Mouse (Mus musculus) stomach, embryonic 16.5 days (tissue): ENCODE measurements around the gene Rpl10a. TPM values are rescaled to one million over a fixed set of nuclear protein-coding genes. Genes with fewer than 3 reads are reported as not detected.
"Not testable (repeated sequence)": the region's sequence is repeated elsewhere in the genome, so short reads cannot be mapped to it uniquely, and the experiment has no call there.

Experiments
- ATAC-seq: fragments of 200-750 bp; cut with Nextera tagmentation; 2 replicates; pipeline ENCODE4 v1.8.0; 2017; ENCODE audit warnings: moderate number of reproducible peaks, moderate TSS enrichment; ENCODE audit not compliant: insufficient read depth, low FRiP score
- H3K27ac ChIP-seq: fragments of 300-500 bp; sonication (generic); 2 replicates; pipeline ENCODE4 v1.5.1; 2014; ENCODE audit warnings: low read length
- H3K27me3 ChIP-seq: fragments of 300-500 bp; sonication (generic); 2 replicates; pipeline ENCODE4 v1.6.1; 2014; ENCODE audit warnings: low read length, control low read depth, mixed read lengths; ENCODE audit not compliant: control insufficient read depth, insufficient read depth
- H3K36me3 ChIP-seq: fragments of 300-500 bp; sonication (generic); 2 replicates; pipeline ENCODE4 v1.6.1; 2014; ENCODE audit warnings: low read length; ENCODE audit not compliant: control insufficient read depth, insufficient read depth
- H3K4me1 ChIP-seq: fragments of 300-500 bp; sonication (generic); 2 replicates; pipeline ENCODE4 v1.6.1; 2014; ENCODE audit warnings: low read length, control low read depth, mixed read lengths; ENCODE audit not compliant: control insufficient read depth, insufficient read depth
- H3K4me2 ChIP-seq: fragments of 300-500 bp; sonication (generic); 2 replicates; pipeline ENCODE4 v1.6.1; 2014; ENCODE audit warnings: low read depth, low read length, mixed read lengths
- H3K4me3 ChIP-seq: fragments of 300-500 bp; sonication (generic); replicated peaks from 2 replicates; pipeline ENCODE4 v1.5.1; 2014; ENCODE audit warnings: mild to moderate bottlenecking, low read length
- H3K9ac ChIP-seq: fragments of 300-500 bp; sonication (generic); 2 replicates; pipeline ENCODE4 v1.6.1; 2014; ENCODE audit warnings: low read length
- H3K9me3 ChIP-seq: fragments of 300-500 bp; sonication (generic); replicated peaks from 2 replicates; pipeline ENCODE4 v1.6.1; 2016; ENCODE audit warnings: low read length, control low read depth; ENCODE audit not compliant: control insufficient read depth
- WGBS: fragments of 180-500 bp; shearing (Covaris S2); extraction: QIAGEN DNeasy Blood & Tissue Kit; methylation state at CpG from one replicate; pipeline ENCODE4 v1.1.7; 2014; 5-methylcytosine and 5-hydroxymethylcytosine counted together
- polyA plus RNA-seq: library from polyadenylated mRNA; unstranded; fragments of >200 nt; fragmentation: Nextera tagmentation; extraction: Ambion mirVana; gene quantifications from 2 replicates; pipeline ENCODE4 v1.2.1, GENCODE M21; 2015

Rpl10a gene
- polyA plus RNA-seq, 1 experiment from 2014 or later, result 564 TPM

- Histone ChIP-seq H3K9ac (no peak overlapping the region), H3K27ac (no peak overlapping the region), H3K4me3 (no peak overlapping the region), H3K4me2 (no peak overlapping the region), H3K27me3 (no peaks in the 10 kb centered on the region), H3K9me3 (no peaks in the 10 kb centered on the region; the same call in 1 of the 2 replicates), H3K4me1 (peaks cover 21% of the 10 kb centered on the region), H3K36me3 (peaks cover 16% of the 10 kb centered on the region)
- 88% methylated on average over 8 of the region's 8 CpGs for WGBS
- no peak for ATAC-seq
Observed at GRCm38 (mm10) chr17:28325751-28326150, 2.5 kb upstream of the Rpl10a start.

GRCm38 (mm10) chr17:28326951-28327350 lies 1.3 kb upstream of the Rpl10a start:
- no peaks in the 10 kb centered on the region for H3K27me3 ChIP-seq
- peaks cover 24% of the 10 kb centered on the region for H3K4me1 ChIP-seq
- H3K27ac ChIP-seq, result peak overlapping the region; percentile 96
- no peak overlapping the region for H3K4me2 ChIP-seq
- no peaks in the 10 kb centered on the region; the same call in 1 of the 2 replicates for H3K9me3 ChIP-seq
- no peak for ATAC-seq
- peak overlapping the region; percentile 80 for H3K9ac ChIP-seq
- no peak overlapping the region for H3K4me3 ChIP-seq
- WGBS, result 74% methylated on average over 3 of the region's 3 CpGs
- H3K36me3 ChIP-seq, result peaks cover 22% of the 10 kb centered on the region

GRCm38 (mm10) chr17:28327673-28328325 lies 472 bp upstream of the Rpl10a start:
- peak; percentile 49 for ATAC-seq
- peaks cover 20% of the 10 kb centered on the region for H3K36me3 ChIP-seq
- peaks cover 32% of the 10 kb centered on the region for H3K4me1 ChIP-seq
- peak overlapping the region; percentile 98 for H3K4me3 ChIP-seq
- H3K9me3 ChIP-seq, result no peaks in the 10 kb centered on the region; the same call in 1 of the 2 replicates
- no peaks in the 10 kb centered on the region for H3K27me3 ChIP-seq
- peak overlapping the region; percentile 96 for H3K27ac ChIP-seq
- 6% methylated on average over 22 of the region's 22 CpGs for WGBS
- peak overlapping the region; percentile 80 for H3K9ac ChIP-seq
- H3K4me2 ChIP-seq, result peak overlapping the region; percentile 97

GRCm38 (mm10) chr17:28328946-28329345 lies 675 bp downstream of the Rpl10a start:
- H3K36me3 ChIP-seq, result peaks cover 18% of the 10 kb centered on the region

GRCm38 (mm10) chr17:28329503-28330231 lies 1.4 kb downstream of the Rpl10a start:
- peak overlapping the region; percentile 98 for H3K4me3 ChIP-seq
- WGBS, result 3% methylated on average over 4 of the region's 4 CpGs
- ATAC-seq, result no peak
- H3K27ac ChIP-seq, result peak overlapping the region; percentile 96
- H3K4me2 ChIP-seq, result peak overlapping the region; percentile 97
- peak overlapping the region; percentile 100 for H3K9ac ChIP-seq
- peaks cover 50% of the 10 kb centered on the region for H3K4me1 ChIP-seq
- peaks cover 16% of the 10 kb centered on the region for H3K36me3 ChIP-seq
- H3K27me3 ChIP-seq, result no peaks in the 10 kb centered on the region
- no peaks in the 10 kb centered on the region for H3K9me3 ChIP-seq

More at GRCm38 (mm10) chr17:28328946-28329345, 675 bp downstream of the Rpl10a start:
- Histone ChIP-seq H3K4me2 (peak overlapping the region; percentile 97), H3K9ac (peak overlapping the region; percentile 100), H3K4me3 (peak overlapping the region; percentile 98), H3K27me3 (no peaks in the 10 kb centered on the region), H3K9me3 (no peaks in the 10 kb centered on the region; the same call in 1 of the 2 replicates), H3K27ac (peak overlapping the region; percentile 96), H3K4me1 (peaks cover 43% of the 10 kb centered on the region)
- WGBS, result under 1% methylated on average over 25 of the region's 25 CpGs
- no peak; the same call in none of the 2 replicates for ATAC-seq

- peak overlapping the region; percentile 100 for H3K9ac ChIP-seq
- H3K27me3 ChIP-seq, result no peaks in the 10 kb centered on the region
- H3K36me3 ChIP-seq, result peaks cover 16% of the 10 kb centered on the region
- peak overlapping the region; percentile 98 for H3K4me3 ChIP-seq
- peaks cover 53% of the 10 kb centered on the region for H3K4me1 ChIP-seq
- 32% methylated on average over 2 of the region's 2 CpGs for WGBS
- peak overlapping the region; percentile 96; the same call in 1 of the 2 replicates for H3K27ac ChIP-seq
- peak overlapping the region; percentile 97 for H3K4me2 ChIP-seq
- no peak for ATAC-seq
- no peaks in the 10 kb centered on the region for H3K9me3 ChIP-seq
Observed at GRCm38 (mm10) chr17:28330232-28330546, 1.9 kb downstream of the Rpl10a start.

- not testable (repeated sequence) for H3K9me3 ChIP-seq, ATAC-seq, H3K27me3 ChIP-seq
- Histone ChIP-seq H3K36me3 (peaks cover 16% of the 10 kb centered on the region), H3K4me3 (peak overlapping the region; percentile 17), H3K4me2 (peak overlapping the region; percentile 97), H3K9ac (peak overlapping the region; percentile 39; the same call in 1 of the 2 replicates), H3K27ac (peak overlapping the region; percentile 33; the same call in 1 of the 2 replicates), H3K4me1 (peaks cover 56% of the 10 kb centered on the region)
- 51% methylated on average over 6 of the region's 8 CpGs for WGBS
Observed at GRCm38 (mm10) chr17:28330590-28330989, 2.3 kb downstream of the Rpl10a start.

GRCm38 (mm10) chr17:28331241-28332112 lies 3.2 kb downstream of the Rpl10a start:
- H3K4me1 ChIP-seq, result peaks cover 56% of the 10 kb centered on the region
- H3K9ac ChIP-seq, result peak overlapping the region; percentile 11
- WGBS, result 32% methylated on average over 7 of the region's 7 CpGs
- no peak overlapping the region for H3K4me3 ChIP-seq
- 0 out of 2 replicates have a peak overlapping the region, but pooled peaks have one; percentile 97 for H3K4me2 ChIP-seq
- no peak for ATAC-seq
- no peaks in the 10 kb centered on the region for H3K27me3 ChIP-seq
- peaks cover 16% of the 10 kb centered on the region for H3K36me3 ChIP-seq
- peak overlapping the region; percentile 32 for H3K27ac ChIP-seq
- no peaks in the 10 kb centered on the region for H3K9me3 ChIP-seq
